In the genomic region with DNA sequence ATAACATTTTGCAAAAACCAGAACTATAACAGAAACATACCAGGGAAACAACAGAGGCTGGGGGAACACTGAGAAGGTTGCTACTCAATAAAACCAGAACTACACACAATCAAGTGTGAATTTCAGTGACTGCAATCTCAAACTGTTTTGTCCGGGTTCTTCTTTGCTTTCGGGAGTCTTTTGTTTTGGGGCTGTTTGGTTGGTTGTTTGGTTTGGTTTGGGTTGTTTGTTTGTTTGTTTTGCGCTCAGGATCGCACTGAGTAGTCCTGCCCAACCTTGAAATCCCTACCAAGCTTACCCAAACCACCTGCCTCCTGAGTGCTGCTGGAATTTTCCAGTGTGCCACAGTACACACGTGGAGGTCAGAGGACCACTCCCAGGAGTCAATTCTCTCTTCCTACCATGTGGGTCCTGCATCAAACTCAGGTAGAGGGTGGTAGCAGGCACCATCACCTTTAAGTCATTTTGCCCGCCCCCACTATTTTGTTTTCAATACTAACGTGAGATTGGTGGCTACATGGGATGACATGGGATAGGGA, we compare ENCODE assay signal across 8 mouse cellular contexts. TPM values are rescaled to one million over a fixed set of nuclear protein-coding genes. Genes with fewer than 3 reads are reported as not detected.
A peak's percentile ranks its signal among the peaks of the same experiment; 100 is the strongest.
DNase-seq lines count a peak whose midpoint lies in the region; ATAC-seq and TF ChIP-seq lines count a peak whose summit lies in the region.

No protein-coding gene starts in this region.

- TF ChIP-seq POLR2A in thymus, adult 2 months (IDR thresholded peaks at IDR 0.05; ENCODE audit: control insufficient read depth, extremely low read depth, insufficient read depth, low read length, poor library complexity) = no peak

- ATAC-seq in embryonic facial prominence, embryonic 13.5 days (ENCODE audit: insufficient number of reproducible peaks, insufficient read depth, low FRiP score, low TSS enrichment, low read depth) = no peak
- peak; percentile 23 for ATAC-seq in inflammation-experienced regulatory T-cells, adult 6 months
- ATAC-seq in midbrain, postnatal 0 days (ENCODE audit: low FRiP score) = no peak

- peak overlapping the region; percentile 60 for H3K4me2 ChIP-seq in embryonic facial prominence, embryonic 13.5 days
- peak overlapping the region; percentile 50 for H3K4me2 ChIP-seq in midbrain, postnatal 0 days (ENCODE audit: low read depth, low read length, poor library complexity, severe bottlenecking)

- H3K9me3 ChIP-seq in embryonic facial prominence, embryonic 13.5 days = no peaks in the 10 kb centered on the region
- H3K9me3 ChIP-seq in midbrain, postnatal 0 days (ENCODE audit: low read length) = no peaks in the 10 kb centered on the region

- peak overlapping the region; percentile 66 for H3K4me3 ChIP-seq in layer of hippocampus, adult 2 months
- peak overlapping the region; percentile 49 for H3K4me3 ChIP-seq in embryonic facial prominence, embryonic 13.5 days
- H3K4me3 ChIP-seq in midbrain, postnatal 0 days (ENCODE audit: low read depth, low read length) = peak overlapping the region; percentile 53
- H3K4me3 ChIP-seq in thymus, adult 2 months (ENCODE audit: control insufficient read depth, insufficient read depth, low read length) = no peak overlapping the region

- peaks cover 28% of the 10 kb centered on the region for H3K36me3 ChIP-seq in embryonic facial prominence, embryonic 13.5 days
- peaks cover 13% of the 10 kb centered on the region for H3K36me3 ChIP-seq in midbrain, postnatal 0 days (ENCODE audit: insufficient read depth, low read length)
- H3K36me3 ChIP-seq in thymus, adult 2 months (ENCODE audit: control insufficient read depth, insufficient read depth, low read length) = peaks cover 10% of the 10 kb centered on the region

- TF ChIP-seq CTCF in layer of hippocampus, adult 2 months (conservative IDR thresholded peaks at IDR 0.05) = no peak
- no peak for TF ChIP-seq CTCF in midbrain, postnatal 0 days (IDR thresholded peaks at IDR 0.05)
- no peak for TF ChIP-seq CTCF in thymus, adult 2 months (IDR thresholded peaks at IDR 0.05; ENCODE audit: borderline replicate concordance, control insufficient read depth, extremely low read depth, insufficient read depth, low read length, poor library complexity)

- no peaks in the 10 kb centered on the region for H3K27me3 ChIP-seq in embryonic facial prominence, embryonic 13.5 days
- H3K27me3 ChIP-seq in midbrain, postnatal 0 days (ENCODE audit: insufficient read depth, low read length) = no peaks in the 10 kb centered on the region
- no peaks in the 10 kb centered on the region for H3K27me3 ChIP-seq in thymus, adult 2 months (ENCODE audit: control insufficient read depth, insufficient read depth, low read length)

- H3K4me1 ChIP-seq in embryonic facial prominence, embryonic 13.5 days = peaks cover 19% of the 10 kb centered on the region
- no peaks in the 10 kb centered on the region for H3K4me1 ChIP-seq in midbrain, postnatal 0 days (ENCODE audit: insufficient read depth, low read length)
- peaks cover 2% of the 10 kb centered on the region; the same call in 1 of the 2 replicates for H3K4me1 ChIP-seq in thymus, adult 2 months (replicated peaks; ENCODE audit: control insufficient read depth, insufficient read depth, low read length)

- no peak for DNase-seq in layer of hippocampus, adult 2 months (ENCODE audit: low spot score in 2 of 2)
- DNase-seq in layer of hippocampus, adult 18-20 months (ENCODE audit: low spot score in 2 of 2) = no peak
- DNase-seq in midbrain, postnatal 0 days (ENCODE audit: low spot score) = no peak
- DNase-seq in T-cell, adult 2 months (ENCODE audit: low spot score) = no peak
- no peak for DNase-seq in Muller cell, postnatal 12 days (ENCODE audit: inconsistent ontology term)
- DNase-seq in thymus, adult 2 months = no peak

- H3K9ac ChIP-seq in embryonic facial prominence, embryonic 13.5 days = peak overlapping the region; percentile 27; the same call in 1 of the 2 replicates
- H3K9ac ChIP-seq in midbrain, postnatal 0 days (replicated peaks; ENCODE audit: low read length, poor library complexity, severe bottlenecking) = no peak overlapping the region; the same call in 1 of the 2 replicates

- H3K27ac ChIP-seq in layer of hippocampus, adult 2 months = peak overlapping the region; percentile 84
- 0 out of 2 replicates have a peak overlapping the region, but pooled peaks have one; percentile 24 for H3K27ac ChIP-seq in embryonic facial prominence, embryonic 13.5 days
- peak overlapping the region; percentile 32; the same call in 1 of the 2 replicates for H3K27ac ChIP-seq in midbrain, postnatal 0 days (ENCODE audit: low read depth, low read length)
- H3K27ac ChIP-seq in thymus, adult 2 months (ENCODE audit: control insufficient read depth, insufficient read depth, low read length) = no peak overlapping the region

- WGBS in embryonic facial prominence, embryonic 13.5 days = 46% methylated on average over 7 of the region's 7 CpGs
- 45% methylated on average over 7 of the region's 7 CpGs for WGBS in midbrain, postnatal 0 days
- 53% methylated on average over 7 of the region's 7 CpGs for WGBS in thymus, adult 2 months

RNA-seq across cellular contexts. Expression of a gene that starts 0.7 kb away (rescaled TPM):
- 10 to 100 TPM; 13.2 to 14.9 TPM for total RNA-seq in layer of hippocampus, adult 2 months (2021)
- total RNA-seq in layer of hippocampus, adult 18-20 months (2021) = 10 to 100 TPM; 10.0 to 10.3 TPM
- polyA plus RNA-seq in embryonic facial prominence, embryonic 13.5 days (2015; fragmentation: Nextera tagmentation; extraction: Ambion mirVana) = 19.4 and 21.1 TPM in 2 replicates
- under 1 TPM in 2 of 3 experiments, not detected in 1; 0.12 to 0.73 TPM for polyA plus RNA-seq in inflammation-experienced regulatory T-cells, adult 6 months (2017; shearing (Covaris generic))
- total RNA-seq in midbrain, postnatal 0 days (2014; rRNA removed) = 34.4 and 59.9 TPM in 2 replicates
- 11.3 and 11.6 TPM in 2 replicates for polyA plus RNA-seq in midbrain, postnatal 0 days (2015; fragmentation: Nextera tagmentation; extraction: Ambion mirVana)
- polyA plus RNA-seq in thymus, adult 2 months (2012; rRNA removed) = 5.3 and 12.1 TPM in 2 replicates

RNA-seq across cellular contexts. Expression of a gene that starts 17.3 kb away (rescaled TPM):
- total RNA-seq in layer of hippocampus, adult 2 months (2021) = 1 to 10 TPM; 5.3 to 6.8 TPM
- 1 to 10 TPM; 5.3 TPM for total RNA-seq in layer of hippocampus, adult 18-20 months (2021)
- 27.0 and 33.2 TPM in 2 replicates for polyA plus RNA-seq in embryonic facial prominence, embryonic 13.5 days (2015; fragmentation: Nextera tagmentation; extraction: Ambion mirVana)
- polyA plus RNA-seq in inflammation-experienced regulatory T-cells, adult 6 months (2017; shearing (Covaris generic)) = 1 to 10 TPM; 3.1 to 5.8 (median 4.2) TPM
- total RNA-seq in midbrain, postnatal 0 days (2014; rRNA removed) = 6.7 and 6.8 TPM in 2 replicates
- 5.2 and 5.9 TPM in 2 replicates for polyA plus RNA-seq in midbrain, postnatal 0 days (2015; fragmentation: Nextera tagmentation; extraction: Ambion mirVana)
- 12.0 and 13.5 TPM in 2 replicates for polyA plus RNA-seq in thymus, adult 2 months (2012; rRNA removed)

RNA-seq across cellular contexts. Expression of a gene that starts 52.2 kb away (rescaled TPM):
- 10 to 100 TPM; 11.0 to 13.9 TPM for total RNA-seq in layer of hippocampus, adult 2 months (2021)
- total RNA-seq in layer of hippocampus, adult 18-20 months (2021) = 10 to 100 TPM in 1 of 2 experiments, 1 to 10 TPM in 1; 9.8 to 15.4 TPM
- polyA plus RNA-seq in embryonic facial prominence, embryonic 13.5 days (2015; fragmentation: Nextera tagmentation; extraction: Ambion mirVana) = 25.3 and 31.2 TPM in 2 replicates
- polyA plus RNA-seq in inflammation-experienced regulatory T-cells, adult 6 months (2017; shearing (Covaris generic)) = under 1 TPM; 0.15 to 0.36 (median 0.16) TPM
- total RNA-seq in midbrain, postnatal 0 days (2014; rRNA removed) = 20.0 and 20.6 TPM in 2 replicates
- polyA plus RNA-seq in midbrain, postnatal 0 days (2015; fragmentation: Nextera tagmentation; extraction: Ambion mirVana) = 10.8 and 12.0 TPM in 2 replicates
- 11.8 and 14.3 TPM in 2 replicates for polyA plus RNA-seq in thymus, adult 2 months (2012; rRNA removed)
